Mouse (Mus musculus): ENCODE results near the gene Tnk2. TPM values are rescaled to one million over a fixed set of nuclear protein-coding genes. Genes with fewer than 3 reads are reported as not detected.

Tnk2 gene
- total RNA-seq, 4 experiments from 2014 or later, result 206 to 238 (median 222) TPM

GRCm38 (mm10) chr16:32677040-32677700 lies 33.5 kb downstream of the Tnk2 start:
- no peak for DNase-seq (ENCODE audit: low spot score in 2 of 2)

DNA sequence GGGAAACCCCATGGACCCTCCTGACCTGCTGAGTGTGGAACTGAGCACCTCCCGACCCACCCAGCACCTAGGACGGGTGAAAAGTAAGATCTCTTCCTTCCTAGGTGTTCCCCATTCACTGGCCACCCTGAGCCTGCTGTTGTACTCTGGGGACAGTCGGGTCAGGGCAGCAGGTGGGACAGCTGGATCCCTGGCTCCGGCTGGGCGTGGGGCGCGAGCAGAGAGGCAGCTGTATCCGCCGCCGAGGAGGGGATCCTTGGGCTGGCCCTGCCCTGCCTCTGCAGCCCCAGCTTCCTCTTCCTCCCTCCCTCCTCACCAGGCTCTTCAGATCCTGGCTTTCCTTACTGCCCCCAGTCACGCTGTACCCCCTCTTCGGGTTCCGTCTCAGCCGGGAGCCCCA lies 34.2 kb downstream of the Tnk2 start:
- DNase-seq (ENCODE audit: low spot score in 2 of 2), result no peak

DNA sequence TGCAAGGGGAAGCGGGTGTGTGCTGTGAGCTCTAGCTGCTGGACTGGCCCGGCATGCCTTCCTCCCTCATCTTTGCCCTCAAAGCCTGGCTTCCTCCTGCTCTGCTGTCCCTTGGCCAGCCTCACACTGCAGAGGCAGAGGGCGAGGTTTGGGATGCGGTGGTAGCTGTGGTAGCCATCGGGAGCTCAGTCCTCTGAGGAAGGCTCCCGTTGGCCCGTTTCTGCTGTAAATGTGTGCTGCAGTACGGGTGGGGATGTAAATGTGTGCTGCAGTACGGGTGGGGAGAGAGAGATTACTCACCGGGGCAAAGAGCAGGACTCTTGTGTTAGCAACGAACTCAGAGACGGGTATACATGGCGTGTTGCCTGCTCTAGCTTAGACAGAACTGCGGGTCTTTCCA lies 35.1 kb downstream of the Tnk2 start:
- no peak for DNase-seq (ENCODE audit: low spot score in 2 of 2)

- no peak for DNase-seq (ENCODE audit: low spot score in 2 of 2)
Observed at GRCm38 (mm10) chr16:32679976-32680375, 36.3 kb downstream of the Tnk2 start.

- no peak for DNase-seq (ENCODE audit: low spot score in 2 of 2)
Observed at GRCm38 (mm10) chr16:32680806-32681205, 37.1 kb downstream of the Tnk2 start.

GRCm38 (mm10) chr16:32682194-32682593 lies 38.5 kb downstream of the Tnk2 start:
- peak in 1 of 2 experiments; percentile 59 for DNase-seq (ENCODE audit: low spot score in 2 of 2)

DNA sequence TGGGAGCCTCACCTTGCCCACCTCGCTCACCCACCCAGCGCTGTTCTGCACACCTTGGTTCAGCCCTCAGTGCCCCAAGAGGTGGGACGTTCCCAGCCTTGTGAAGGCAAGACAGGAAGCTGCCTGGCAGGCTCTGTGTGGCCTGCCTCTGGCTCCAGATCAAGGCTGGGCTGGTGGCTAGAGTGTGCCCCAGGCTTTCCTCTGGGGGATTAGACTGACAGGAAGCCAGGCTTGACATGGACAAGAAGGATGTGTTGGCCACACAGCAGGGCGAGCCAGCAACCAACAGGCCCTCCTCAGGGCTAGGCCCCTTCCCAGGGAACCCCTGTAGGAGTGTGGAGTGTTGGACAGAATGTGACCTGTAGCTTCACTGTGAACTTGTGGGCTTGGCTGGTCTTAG lies 39.2 kb downstream of the Tnk2 start:
- no peak for DNase-seq (ENCODE audit: low spot score in 2 of 2)

DNA sequence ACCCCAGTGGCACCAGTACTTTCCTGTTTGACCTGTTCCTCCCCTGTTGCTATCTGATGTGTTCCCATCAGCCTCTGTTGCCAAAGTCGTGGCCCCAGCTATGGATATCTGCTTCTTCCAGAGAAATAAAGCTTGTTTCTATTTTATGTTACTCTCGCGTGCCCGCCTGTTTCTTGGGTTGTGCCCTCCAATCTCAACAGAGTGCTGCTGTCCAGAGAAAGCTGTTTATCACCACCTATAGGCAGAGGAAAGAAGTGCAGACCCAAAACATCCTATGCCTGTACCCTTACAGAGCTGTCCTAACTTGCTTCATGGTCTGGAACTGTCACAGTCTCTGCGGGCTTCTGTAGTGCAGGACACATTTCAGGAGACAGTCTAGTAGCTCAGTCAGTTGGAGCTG lies 39.7 kb downstream of the Tnk2 start:
- no peak for DNase-seq (ENCODE audit: low spot score in 2 of 2)

DNA sequence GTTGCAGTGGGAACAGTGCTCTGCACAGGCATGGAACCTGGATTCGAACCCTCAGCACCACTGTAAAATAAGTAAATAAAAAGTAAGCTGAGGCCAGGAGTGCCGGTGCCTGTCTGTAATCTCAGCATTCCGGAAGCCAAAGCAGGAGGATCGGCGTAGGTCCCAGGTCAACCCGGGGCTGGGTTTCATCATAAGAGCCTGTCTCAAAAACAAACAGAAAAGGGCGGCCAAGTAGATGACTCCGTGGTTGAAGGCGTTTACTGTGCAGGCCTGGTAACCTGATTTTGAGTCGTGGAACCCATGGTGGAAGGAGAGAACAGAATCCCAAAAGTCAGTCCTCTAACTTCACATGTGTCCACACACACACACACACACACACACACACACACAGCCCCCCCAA lies 41.7 kb downstream of the Tnk2 start:
- DNase-seq (ENCODE audit: low spot score in 2 of 2), result no peak

GRCm38 (mm10) chr16:32685998-32686397 lies 42.3 kb downstream of the Tnk2 start:
- no peak for DNase-seq (ENCODE audit: low spot score in 2 of 2)

DNA sequence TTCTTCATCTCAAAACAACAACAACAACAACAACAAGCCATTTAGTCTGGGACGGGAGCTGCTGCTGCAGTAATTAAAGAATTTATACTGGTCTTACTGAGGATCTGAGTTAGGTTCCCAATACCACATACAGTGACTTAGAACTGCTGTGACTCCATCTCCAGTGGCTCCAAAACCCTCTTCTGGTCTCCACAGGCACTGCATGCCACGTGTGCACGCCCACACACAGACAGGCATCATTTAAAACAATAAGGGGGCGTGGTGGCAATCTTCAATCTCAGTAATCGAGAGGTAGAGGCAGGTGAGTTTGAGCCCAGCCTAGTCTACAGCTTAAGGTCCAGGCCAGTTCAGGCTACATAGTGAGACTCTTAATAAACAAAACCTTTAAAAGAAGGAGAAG lies 43.5 kb downstream of the Tnk2 start:
- DNase-seq (ENCODE audit: low spot score in 2 of 2), result no peak

GRCm38 (mm10) chr16:32688770-32689169 lies 45.1 kb downstream of the Tnk2 start:
- peak; percentile 42 to 57 for DNase-seq (ENCODE audit: low spot score in 2 of 2)

GRCm38 (mm10) chr16:32689501-32689900 lies 45.8 kb downstream of the Tnk2 start:
- DNase-seq (ENCODE audit: low spot score in 2 of 2), result peak in 1 of 2 experiments; percentile 74

GRCm38 (mm10) chr16:32696841-32697464 lies 53.3 kb downstream of the Tnk2 start:
- DNase-seq (ENCODE audit: low spot score in 2 of 2), result no peak

DNA sequence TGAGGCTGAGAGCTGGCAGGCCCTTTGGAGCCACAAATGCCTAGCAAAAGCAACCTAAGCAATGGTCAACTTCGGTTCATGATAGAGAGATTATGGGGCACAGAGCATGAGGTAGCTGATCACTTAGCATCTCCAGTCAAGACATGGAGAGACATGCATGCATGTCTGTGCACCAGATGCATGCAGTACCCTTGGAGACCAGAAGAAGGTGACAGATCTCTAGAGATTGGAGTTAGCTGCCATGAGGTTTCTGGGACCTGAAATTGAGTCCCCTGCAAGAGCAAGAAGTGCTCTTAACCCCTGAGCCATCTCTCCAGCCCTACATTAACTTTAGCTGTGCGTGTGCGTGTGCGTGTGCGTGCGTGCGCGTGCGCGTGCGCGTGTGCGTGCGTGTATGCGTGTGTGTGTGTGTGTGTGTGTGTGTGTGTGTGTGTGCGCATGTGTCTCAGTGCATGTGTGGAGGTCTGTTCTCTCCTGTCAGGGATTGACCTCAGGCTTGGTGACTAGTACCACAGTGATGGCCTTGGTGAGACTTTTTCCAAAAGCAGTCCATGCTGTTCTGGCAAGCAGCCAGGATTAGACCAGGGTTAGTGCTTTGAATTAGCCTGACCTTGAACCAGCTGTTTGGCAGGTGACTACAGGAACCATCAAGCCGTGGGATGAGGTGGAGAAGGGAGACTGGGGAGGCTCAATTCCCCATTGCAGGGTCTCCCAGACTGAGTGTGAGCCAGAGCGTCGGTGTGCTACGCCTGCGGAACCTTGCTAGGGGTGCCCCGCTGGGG lies 54.2 kb downstream of the Tnk2 start:
- DNase-seq (ENCODE audit: low spot score in 2 of 2), result no peak

DNA sequence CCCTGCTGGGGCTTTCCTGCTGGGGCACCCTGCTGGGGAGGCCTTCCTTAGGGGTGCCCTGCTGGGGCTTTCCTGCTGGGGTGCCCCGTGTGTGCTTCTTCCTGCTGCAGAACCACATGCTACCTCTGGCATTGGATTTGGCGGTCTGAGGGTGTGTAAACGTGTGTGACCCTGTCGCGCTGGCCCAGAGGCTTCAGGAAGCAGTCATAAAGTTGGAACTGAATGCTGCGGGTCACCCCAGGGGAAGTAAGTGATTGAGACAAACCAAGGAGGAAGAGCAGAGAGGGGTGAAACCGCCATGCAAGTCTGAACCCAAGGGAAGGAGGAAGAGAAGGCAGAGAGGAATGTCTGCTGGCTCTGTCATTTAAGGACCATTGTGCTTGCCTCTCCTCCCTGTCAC lies 54.9 kb downstream of the Tnk2 start:
- no peak for DNase-seq (ENCODE audit: low spot score in 2 of 2)

DNA sequence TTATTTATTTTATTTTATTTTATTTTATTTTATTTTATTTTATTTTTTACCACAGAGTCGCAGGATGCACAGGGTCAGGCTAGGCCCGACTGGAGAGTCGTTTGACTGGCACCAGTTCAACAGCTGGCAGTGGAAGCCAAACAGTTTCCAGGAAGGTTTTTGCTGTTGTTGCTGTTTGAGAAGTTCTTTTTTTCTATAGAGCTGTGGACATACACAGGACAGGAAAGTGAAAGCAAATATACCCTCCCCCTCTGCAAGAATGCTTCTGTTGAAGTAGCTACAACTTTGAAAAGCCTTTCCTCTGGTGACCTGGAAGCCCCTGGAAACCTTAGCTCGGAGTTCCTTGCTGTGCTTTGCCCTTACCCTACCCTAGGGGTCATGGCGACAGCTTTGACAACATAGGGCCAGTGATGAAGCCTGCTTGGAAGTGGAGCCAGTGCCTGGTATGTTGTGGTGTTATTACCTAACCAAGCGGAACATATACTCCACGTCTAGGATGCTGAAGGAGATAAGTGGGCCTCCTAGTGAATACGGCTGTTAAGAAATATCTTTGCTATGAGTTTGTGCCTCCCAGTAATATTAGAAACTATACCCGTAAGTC lies 59.7 kb downstream of the Tnk2 start:
- DNase-seq (ENCODE audit: low spot score in 2 of 2), result no peak

DNA sequence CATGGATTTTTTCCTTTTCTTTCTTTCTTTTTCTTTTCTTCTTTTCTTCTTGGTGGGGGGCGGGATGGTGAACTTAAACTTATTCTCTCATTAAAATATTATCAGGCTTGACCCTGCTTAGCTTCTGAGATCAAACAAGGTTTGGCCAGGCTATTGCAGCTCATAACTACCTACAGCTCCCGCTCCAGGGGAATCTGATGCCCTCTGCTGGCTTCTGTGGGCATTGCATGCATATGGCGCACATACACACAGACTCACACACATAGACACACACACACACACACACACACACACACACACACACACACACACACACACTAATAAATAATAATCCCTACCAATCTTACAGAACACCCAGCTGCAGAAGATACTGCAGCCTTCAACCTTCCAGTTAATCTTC lies 61.9 kb downstream of the Tnk2 start:
- DNase-seq (ENCODE audit: low spot score in 2 of 2), result no peak

GRCm38 (mm10) chr16:32707111-32707823 lies 63.6 kb downstream of the Tnk2 start:
- DNase-seq (ENCODE audit: low spot score in 2 of 2), result no peak

DNA sequence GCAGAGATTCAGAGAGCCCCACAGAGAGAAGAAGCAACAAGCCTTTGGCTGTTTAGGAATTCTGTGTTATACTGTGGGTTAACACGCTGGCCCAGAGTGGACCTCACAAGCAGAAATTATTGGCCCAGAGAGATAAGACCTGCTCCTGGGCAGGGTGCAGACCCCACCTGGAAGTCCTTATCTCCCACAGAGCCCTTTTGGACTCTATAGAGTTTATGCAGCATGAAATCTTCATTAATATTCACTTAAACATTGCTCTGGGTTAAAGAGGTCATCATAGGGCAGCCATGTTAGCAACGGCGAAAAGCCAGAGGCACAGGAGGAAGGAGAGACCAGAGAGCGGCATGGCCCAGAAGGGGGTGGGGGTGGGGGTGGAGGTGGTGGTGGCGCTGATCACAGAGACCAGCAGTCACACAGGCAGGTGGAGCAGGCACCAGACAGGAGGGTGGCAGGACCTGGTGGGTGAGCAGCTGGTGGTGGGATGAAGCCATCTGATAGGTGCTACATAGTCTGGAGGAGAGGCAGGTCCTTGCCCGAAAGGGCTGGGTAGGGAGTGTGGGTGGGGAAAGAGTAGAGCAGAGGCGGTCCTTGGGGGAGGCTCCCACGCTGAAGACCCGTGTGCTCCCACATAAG lies 64.3 kb downstream of the Tnk2 start:
- DNase-seq (ENCODE audit: low spot score in 2 of 2), result no peak

DNA sequence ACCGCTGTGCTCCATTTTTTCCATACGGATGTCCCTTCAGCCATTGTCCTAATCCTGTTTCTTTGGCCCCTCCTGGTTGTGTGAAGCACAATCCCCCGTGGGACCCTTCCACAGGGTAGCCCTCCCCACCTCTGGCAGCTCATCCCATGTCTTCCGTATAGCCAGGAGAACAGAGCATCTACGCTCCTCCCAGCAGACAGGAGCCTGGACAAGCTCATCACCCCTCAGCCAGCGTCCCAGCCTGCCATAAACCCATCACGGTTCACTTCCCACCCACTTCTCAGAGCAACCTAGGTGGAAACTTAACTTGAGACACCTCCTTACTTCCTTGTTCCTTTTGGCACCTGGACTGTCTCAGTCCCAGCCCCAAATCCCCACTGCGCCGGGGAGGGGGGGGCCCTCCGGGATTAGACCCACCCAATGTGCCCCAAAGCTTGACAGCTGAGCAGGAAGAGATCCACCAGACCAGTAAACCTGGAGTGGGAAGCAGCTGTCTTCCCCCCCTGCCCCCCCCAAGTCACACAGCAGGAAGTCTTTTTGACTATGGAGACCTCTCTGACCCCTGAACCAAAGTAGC lies 64.9 kb downstream of the Tnk2 start:
- no peak for DNase-seq (ENCODE audit: low spot score in 2 of 2)

Measured in layer of hippocampus, adult 8-10 months (tissue).